In genomic region chr16:42947016-42947415, GRCm38 (mm10) we compare ENCODE assay signal across 9 mouse cellular contexts.
DNase-seq lines count a peak whose midpoint lies in the region; ATAC-seq lines count a peak whose summit lies in the region.
"Had no signal": no experiment of that assay in that cellular context is flagged by ENCODE, and none has a peak within 500 bp of the region (broad histone marks: within the 10 kb centered on the region; RNA-seq: fewer than 3 reads in every experiment).

No protein-coding gene starts in this region.

- no peak for ATAC-seq in erythroblast, adult 5-6 weeks (replicated peaks; ENCODE audit: low FRiP score, poor library complexity, severe bottlenecking)

- peak; percentile 19 for DNase-seq in kidney, adult 11 months
- no peak for DNase-seq in kidney, postnatal 10 days
- DNase-seq in right cerebral cortex, adult 18-20 months = peak; percentile 48
- DNase-seq in right cerebral cortex, postnatal 14 days = no peak
- DNase-seq in frontal cortex, adult 2 months (ENCODE audit: extremely low spot score in 1 of 2, low spot score in 1 of 2) = peak; percentile 27 to 54
- DNase-seq in right cerebral cortex, postnatal 36 days (ENCODE audit: low spot score in 2 of 2) = peak; percentile 14 to 16
- no peak for DNase-seq in gastrocnemius, postnatal 14 days
- DNase-seq: adrenal gland, postnatal 10 days had no signal

- intact Hi-C loops in gastrocnemius, postnatal 14 days (cut with DNase I; ENCODE audit: low total_unique reads) = no loop called here

Comparison
In these comparisons a context has a peak if more than half of its experiments do, and no peak if none do; other contexts are left out.
1. DNase-seq: peak in kidney, adult 11 months (single experiment), right cerebral cortex, adult 18-20 months (single experiment), frontal cortex, adult 2 months (2 of 2) and right cerebral cortex, postnatal 36 days (2 of 2); none in kidney, postnatal 10 days (single experiment), right cerebral cortex, postnatal 14 days (single experiment) and gastrocnemius, postnatal 14 days (single experiment).